Mouse (Mus musculus): ENCODE data around the gene Map3k19.
A peak's percentile ranks its signal among the peaks of the same experiment; 100 is the strongest.

The Map3k19 gene

GRCm38 (mm10) chr1:127796752-127797151 is 58.1 kb downstream of the Map3k19 start:
- DNase-seq (ENCODE audit: low spot score in 2 of 2) = no peak

- no peak for DNase-seq (ENCODE audit: low spot score in 2 of 2)
Observed at GRCm38 (mm10) chr1:127796341-127796740, 58.5 kb downstream of the Map3k19 start.

- DNase-seq (ENCODE audit: low spot score in 2 of 2) = no peak
Observed at GRCm38 (mm10) chr1:127795087-127795769, 59.6 kb downstream of the Map3k19 start.

- DNase-seq (ENCODE audit: low spot score in 2 of 2) = no peak
Observed at GRCm38 (mm10) chr1:127793459-127793858, 61.4 kb downstream of the Map3k19 start.

- DNase-seq (ENCODE audit: low spot score in 2 of 2) = no peak
Observed at GRCm38 (mm10) chr1:127788943-127789342, 65.9 kb downstream of the Map3k19 start.

- no peak for DNase-seq (ENCODE audit: low spot score in 2 of 2)
Observed at GRCm38 (mm10) chr1:127785882-127786281, 68.9 kb downstream of the Map3k19 start.

GRCm38 (mm10) chr1:127783862-127784261 is 71.0 kb downstream of the Map3k19 start:
- DNase-seq (ENCODE audit: low spot score in 2 of 2) = no peak

GRCm38 (mm10) chr1:127780849-127781248 is 74.0 kb downstream of the Map3k19 start:
- peak in 1 of 2 experiments; percentile 6 for DNase-seq (ENCODE audit: low spot score in 2 of 2)

- DNase-seq (ENCODE audit: low spot score in 2 of 2) = no peak
Observed at GRCm38 (mm10) chr1:127780142-127780541, 74.7 kb downstream of the Map3k19 start.

GRCm38 (mm10) chr1:127778611-127779010 is 76.2 kb downstream of the Map3k19 start:
- DNase-seq (ENCODE audit: low spot score in 2 of 2) = no peak

GRCm38 (mm10) chr1:127776246-127776645 is 78.6 kb downstream of the Map3k19 start:
- DNase-seq (ENCODE audit: low spot score in 2 of 2) = no peak

- no peak for DNase-seq (ENCODE audit: low spot score in 2 of 2)
Observed at GRCm38 (mm10) chr1:127775206-127775720, 79.6 kb downstream of the Map3k19 start.

GRCm38 (mm10) chr1:127774501-127774880 is 80.3 kb downstream of the Map3k19 start:
- DNase-seq (ENCODE audit: low spot score in 2 of 2) = peak in 1 of 2 experiments; percentile 39

- DNase-seq (ENCODE audit: low spot score in 2 of 2) = peak; percentile 100
Observed at GRCm38 (mm10) chr1:127773803-127774500, 80.9 kb downstream of the Map3k19 start, which contains the start of gene Ccnt2. TSS of gene Ccnt2 (plus strand) at chr1:127774164.

GRCm38 (mm10) chr1:127773198-127773802 is 81.5 kb downstream of the Map3k19 start:
- DNase-seq (ENCODE audit: low spot score in 2 of 2) = no peak

- DNase-seq (ENCODE audit: low spot score in 2 of 2) = no peak
Observed at GRCm38 (mm10) chr1:127766741-127767140, 88.1 kb downstream of the Map3k19 start.

- DNase-seq (ENCODE audit: low spot score in 2 of 2) = no peak
Observed at GRCm38 (mm10) chr1:127765468-127765867, 89.4 kb downstream of the Map3k19 start.

Measured in spleen, postnatal 36 days (tissue).